Mouse (Mus musculus): ENCODE measurements around the gene Gm49336.

- TF ChIP-seq CTCF (IDR thresholded peaks at IDR 0.05; ENCODE audit: borderline replicate concordance, extremely low read depth, insufficient read depth, insufficient read length) (no peak), POLR2A (IDR thresholded peaks at IDR 0.05; ENCODE audit: borderline replicate concordance, extremely low read depth, insufficient read depth, insufficient read length, poor library complexity, severe bottlenecking) (no peak)
Observed at GRCm38 (mm10) chr14:60254774-60255173, 3.5 kb upstream of the Gm49336 start.
